Mouse (Mus musculus): ENCODE results near the gene Osbp2. TPM values are rescaled to one million over a fixed set of nuclear protein-coding genes. Genes with fewer than 3 reads are reported as not detected.
A peak's percentile ranks its signal among the peaks of the same experiment; 100 is the strongest.

Osbp2 gene
- polyA plus RNA-seq, 1 experiment from 2014 or later, result 0.25 TPM

DNA sequence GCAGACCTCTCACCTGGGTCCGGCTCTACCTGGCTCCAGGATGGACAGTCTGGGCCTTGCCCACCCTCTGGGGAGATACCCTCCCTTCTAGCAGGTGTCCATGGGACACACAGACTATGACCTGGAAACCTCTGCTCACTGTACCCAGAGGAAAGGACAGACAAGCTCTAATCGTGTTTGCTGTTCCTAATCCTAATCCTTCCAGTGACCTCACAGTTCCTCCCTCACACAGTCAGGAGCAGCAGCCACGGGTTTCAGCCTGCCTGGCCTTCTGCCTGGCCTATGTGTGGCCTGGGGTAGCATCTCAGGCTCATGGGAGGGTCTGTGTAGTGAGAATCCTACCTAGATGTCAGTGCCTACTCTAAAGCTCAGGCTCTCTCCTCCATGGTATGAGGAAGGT is 140.8 kb downstream of the Osbp2 start:
- peaks cover 5% of the 10 kb centered on the region; the same call in 1 of the 2 replicates for H3K4me1 ChIP-seq (ENCODE audit: control insufficient read depth, insufficient read depth, low read length)
- no peaks in the 10 kb centered on the region for H3K9me3 ChIP-seq (replicated peaks; ENCODE audit: control insufficient read depth, low read length)
- H3K27me3 ChIP-seq (ENCODE audit: control insufficient read depth, insufficient read depth, low read length), result no peaks in the 10 kb centered on the region
- no peak overlapping the region for H3K9ac ChIP-seq (ENCODE audit: low read length)
- H3K4me2 ChIP-seq (ENCODE audit: low read depth, low read length), result no peak overlapping the region
- no peak for ATAC-seq (ENCODE audit: insufficient read depth, low FRiP score)
- no peak overlapping the region for H3K4me3 ChIP-seq (replicated peaks; ENCODE audit: low read length)
- H3K27ac ChIP-seq (ENCODE audit: low read length), result no peak overlapping the region
- H3K36me3 ChIP-seq (ENCODE audit: control insufficient read depth, insufficient read depth, low read length), result no peaks in the 10 kb centered on the region
- WGBS, result 48% methylated on average over 3 of the region's 3 CpGs

DNA sequence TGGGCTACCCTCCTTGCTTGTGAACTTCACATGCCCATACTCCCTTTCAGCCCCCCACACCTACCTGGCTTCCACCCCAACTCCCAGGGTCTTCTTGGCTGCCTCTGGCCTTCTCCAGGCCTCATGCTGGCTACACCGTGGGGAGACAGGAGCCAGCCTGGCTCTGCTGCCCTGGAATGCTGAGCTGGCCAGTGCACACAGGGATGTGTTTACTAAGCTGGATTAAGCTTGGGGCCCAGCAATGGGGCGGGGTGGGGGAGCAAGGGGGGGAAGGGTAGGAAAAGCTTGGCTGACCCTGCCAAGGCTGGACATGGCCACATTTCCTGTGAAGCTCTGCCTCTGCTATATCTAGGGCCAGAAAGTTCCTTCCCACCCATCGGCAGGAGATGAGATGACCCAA is 141.7 kb downstream of the Osbp2 start:
- Histone ChIP-seq H3K27ac (ENCODE audit: low read length) (no peak overlapping the region), H3K27me3 (ENCODE audit: control insufficient read depth, insufficient read depth, low read length) (no peaks in the 10 kb centered on the region)
- no peak; the same call in 1 of the 2 replicates for ATAC-seq (ENCODE audit: insufficient read depth, low FRiP score)

DNA sequence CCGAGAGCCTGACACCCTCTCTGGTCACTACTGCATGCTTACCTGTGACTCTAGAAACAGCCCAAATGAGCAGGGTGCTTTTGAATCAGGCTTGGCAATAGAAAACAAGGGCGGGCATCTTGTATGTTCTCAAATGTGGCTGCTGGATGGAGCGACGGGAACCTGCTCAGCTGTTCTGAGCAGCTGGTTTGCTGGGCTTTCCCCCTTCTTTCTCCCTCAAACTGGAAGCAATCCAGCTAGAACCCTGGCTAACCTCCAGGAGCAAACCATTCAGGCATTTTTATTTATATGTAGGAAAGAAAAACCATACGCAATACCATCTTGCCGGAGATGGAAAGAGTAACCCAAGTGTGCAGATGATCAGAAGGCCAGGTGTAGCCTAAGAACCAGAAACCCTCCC is 147.0 kb downstream of the Osbp2 start:
- Histone ChIP-seq H3K27ac (ENCODE audit: low read length) (no peak overlapping the region), H3K27me3 (ENCODE audit: control insufficient read depth, insufficient read depth, low read length) (no peaks in the 10 kb centered on the region), H3K36me3 (ENCODE audit: control insufficient read depth, insufficient read depth, low read length) (no peaks in the 10 kb centered on the region), H3K4me1 (ENCODE audit: control insufficient read depth, insufficient read depth, low read length) (no peaks in the 10 kb centered on the region), H3K4me3 (replicated peaks; ENCODE audit: low read length) (no peak overlapping the region), H3K4me2 (ENCODE audit: low read depth, low read length) (no peak overlapping the region), H3K9ac (ENCODE audit: low read length) (no peak overlapping the region), H3K9me3 (replicated peaks; ENCODE audit: control insufficient read depth, low read length) (no peaks in the 10 kb centered on the region)
- 63% methylated on average over 6 of the region's 6 CpGs for WGBS
- no peak for ATAC-seq (ENCODE audit: insufficient read depth, low FRiP score)

More for the DNA sequence above, 141.7 kb downstream of the Osbp2 start:
- WGBS, result 37% methylated on average over 3 of the region's 3 CpGs
- no peak overlapping the region for H3K9ac ChIP-seq (ENCODE audit: low read length)
- no peaks in the 10 kb centered on the region for H3K36me3 ChIP-seq (ENCODE audit: control insufficient read depth, insufficient read depth, low read length)
- no peak overlapping the region for H3K4me2 ChIP-seq (ENCODE audit: low read depth, low read length)
- no peak overlapping the region for H3K4me3 ChIP-seq (replicated peaks; ENCODE audit: low read length)
- peaks cover 5% of the 10 kb centered on the region; the same call in 1 of the 2 replicates for H3K4me1 ChIP-seq (ENCODE audit: control insufficient read depth, insufficient read depth, low read length)
- H3K9me3 ChIP-seq (replicated peaks; ENCODE audit: control insufficient read depth, low read length), result no peaks in the 10 kb centered on the region

DNA sequence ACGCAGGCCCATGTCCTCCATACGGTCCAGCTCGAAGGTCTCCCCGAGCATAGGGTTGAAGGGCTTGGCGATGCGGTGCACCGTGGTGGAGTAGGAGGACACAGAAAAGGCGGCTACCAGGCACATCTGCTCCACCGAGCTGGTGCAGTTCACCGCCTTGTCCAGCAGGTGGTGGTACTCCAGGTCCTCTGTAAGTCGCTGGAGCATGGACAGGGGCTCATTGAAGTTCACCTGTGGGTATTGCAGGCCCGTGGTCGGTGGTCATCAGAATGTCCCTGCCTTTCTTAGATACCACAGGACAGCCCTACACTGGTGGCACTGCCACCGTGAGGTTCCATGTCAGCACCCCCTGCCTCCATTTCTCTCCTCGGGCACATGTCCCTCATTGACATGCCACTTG is 149.2 kb downstream of the Osbp2 start:
- 38% methylated on average over 15 of the region's 15 CpGs for WGBS
- ATAC-seq (ENCODE audit: insufficient read depth, low FRiP score), result peak; percentile 26; the same call in 1 of the 2 replicates

DNA sequence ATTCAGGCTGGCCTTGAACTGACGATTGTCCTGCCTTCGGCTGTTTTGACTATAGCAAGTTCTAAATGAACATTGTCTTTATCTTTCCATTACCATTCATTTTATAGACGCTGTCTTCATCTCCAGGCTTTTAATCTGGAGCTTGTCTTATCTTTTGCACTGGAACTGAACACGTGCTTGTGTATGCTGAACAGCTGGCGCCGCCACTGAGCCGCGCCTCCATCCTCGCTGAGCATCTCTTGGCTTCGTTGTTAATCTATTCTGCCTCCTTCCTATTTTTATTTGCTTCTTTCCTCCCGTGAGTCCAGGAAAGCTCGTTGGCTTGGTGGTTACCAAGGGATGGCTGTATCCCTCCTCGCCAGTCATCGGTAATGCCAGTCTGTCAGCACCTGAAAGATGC is 153.5 kb downstream of the Osbp2 start:
- no peak overlapping the region for H3K4me3 ChIP-seq (replicated peaks; ENCODE audit: low read length)
- H3K27me3 ChIP-seq (ENCODE audit: control insufficient read depth, insufficient read depth, low read length), result no peaks in the 10 kb centered on the region; the same call in 1 of the 2 replicates
- WGBS, result 64% methylated on average over 14 of the region's 14 CpGs
- ATAC-seq (ENCODE audit: insufficient read depth, low FRiP score), result no peak
- no peak overlapping the region for H3K4me2 ChIP-seq (ENCODE audit: low read depth, low read length)
- no peak overlapping the region for H3K27ac ChIP-seq (ENCODE audit: low read length)
- H3K4me1 ChIP-seq (ENCODE audit: control insufficient read depth, insufficient read depth, low read length), result no peaks in the 10 kb centered on the region
- no peak overlapping the region for H3K9ac ChIP-seq (ENCODE audit: low read length)
- H3K36me3 ChIP-seq (ENCODE audit: control insufficient read depth, insufficient read depth, low read length), result no peaks in the 10 kb centered on the region
- H3K9me3 ChIP-seq (replicated peaks; ENCODE audit: control insufficient read depth, low read length), result no peaks in the 10 kb centered on the region

More for the DNA sequence above, 149.2 kb downstream of the Osbp2 start:
- Histone ChIP-seq H3K9ac (ENCODE audit: low read length) (no peak overlapping the region), H3K4me2 (ENCODE audit: low read depth, low read length) (no peak overlapping the region), H3K4me3 (replicated peaks; ENCODE audit: low read length) (no peak overlapping the region), H3K27me3 (ENCODE audit: control insufficient read depth, insufficient read depth, low read length) (no peaks in the 10 kb centered on the region), H3K9me3 (replicated peaks; ENCODE audit: control insufficient read depth, low read length) (no peaks in the 10 kb centered on the region), H3K36me3 (ENCODE audit: control insufficient read depth, insufficient read depth, low read length) (no peaks in the 10 kb centered on the region), H3K4me1 (ENCODE audit: control insufficient read depth, insufficient read depth, low read length) (no peaks in the 10 kb centered on the region), H3K27ac (ENCODE audit: low read length) (no peak overlapping the region)

DNA sequence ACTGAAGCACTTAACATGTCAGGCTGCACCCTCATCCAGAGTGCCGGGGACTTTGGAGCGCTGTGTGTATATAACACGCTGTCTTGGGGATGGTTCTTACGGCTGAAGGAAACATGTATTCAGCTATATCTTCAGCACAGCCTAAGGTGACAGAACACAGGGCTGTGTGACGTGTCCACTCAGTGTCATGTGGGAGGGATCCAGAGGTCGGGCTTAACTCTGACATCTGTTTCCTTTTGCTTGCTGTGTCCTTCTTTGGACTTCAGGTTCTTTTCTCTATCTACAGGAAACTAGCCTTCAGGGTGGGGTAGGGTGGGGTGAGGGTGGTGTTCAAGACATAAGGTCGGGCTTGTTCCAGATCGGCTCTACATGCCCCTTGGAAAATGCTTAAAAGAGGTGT is 156.6 kb downstream of the Osbp2 start:
- no peaks in the 10 kb centered on the region; the same call in 1 of the 2 replicates for H3K27me3 ChIP-seq (ENCODE audit: control insufficient read depth, insufficient read depth, low read length)
- 74% methylated on average over 8 of the region's 8 CpGs for WGBS
- H3K27ac ChIP-seq (ENCODE audit: low read length), result no peak overlapping the region
- peaks cover 3% of the 10 kb centered on the region; the same call in 1 of the 2 replicates for H3K4me1 ChIP-seq (ENCODE audit: control insufficient read depth, insufficient read depth, low read length)
- no peaks in the 10 kb centered on the region for H3K9me3 ChIP-seq (replicated peaks; ENCODE audit: control insufficient read depth, low read length)
- H3K4me2 ChIP-seq (ENCODE audit: low read depth, low read length), result no peak overlapping the region
- no peak overlapping the region for H3K4me3 ChIP-seq (replicated peaks; ENCODE audit: low read length)
- ATAC-seq (ENCODE audit: insufficient read depth, low FRiP score), result no peak
- H3K9ac ChIP-seq (ENCODE audit: low read length), result no peak overlapping the region
- H3K36me3 ChIP-seq (ENCODE audit: control insufficient read depth, insufficient read depth, low read length), result no peaks in the 10 kb centered on the region

DNA sequence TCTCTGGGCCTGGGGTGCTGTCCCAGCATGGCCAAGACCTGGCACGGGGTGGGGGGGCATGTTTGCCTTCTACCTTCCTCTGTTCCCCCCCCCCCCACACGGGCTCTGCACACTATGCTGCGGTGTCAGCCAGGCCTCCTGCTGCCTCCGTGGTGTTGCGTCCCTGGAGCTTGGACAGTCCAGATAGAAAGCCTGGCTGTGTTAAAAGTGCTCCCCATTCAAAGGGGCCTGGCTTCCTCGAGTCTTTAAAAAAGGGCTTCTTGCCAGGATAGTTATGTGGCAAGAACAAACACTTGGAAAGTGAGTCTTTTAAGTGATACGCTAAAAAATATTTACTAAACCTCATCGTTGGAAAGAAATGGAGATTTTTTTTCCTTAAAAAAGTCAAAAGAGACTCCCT is 159.3 kb downstream of the Osbp2 start:
- Histone ChIP-seq H3K4me2 (ENCODE audit: low read depth, low read length) (no peak overlapping the region), H3K4me3 (replicated peaks; ENCODE audit: low read length) (no peak overlapping the region), H3K27ac (ENCODE audit: low read length) (no peak overlapping the region), H3K4me1 (ENCODE audit: control insufficient read depth, insufficient read depth, low read length) (peaks cover 3% of the 10 kb centered on the region; the same call in 1 of the 2 replicates), H3K9ac (ENCODE audit: low read length) (no peak overlapping the region), H3K36me3 (ENCODE audit: control insufficient read depth, insufficient read depth, low read length) (no peaks in the 10 kb centered on the region), H3K9me3 (replicated peaks; ENCODE audit: control insufficient read depth, low read length) (no peaks in the 10 kb centered on the region), H3K27me3 (ENCODE audit: control insufficient read depth, insufficient read depth, low read length) (no peaks in the 10 kb centered on the region; the same call in 1 of the 2 replicates)
- no peak for ATAC-seq (ENCODE audit: insufficient read depth, low FRiP score)
- WGBS, result 66% methylated on average over 8 of the region's 8 CpGs

DNA sequence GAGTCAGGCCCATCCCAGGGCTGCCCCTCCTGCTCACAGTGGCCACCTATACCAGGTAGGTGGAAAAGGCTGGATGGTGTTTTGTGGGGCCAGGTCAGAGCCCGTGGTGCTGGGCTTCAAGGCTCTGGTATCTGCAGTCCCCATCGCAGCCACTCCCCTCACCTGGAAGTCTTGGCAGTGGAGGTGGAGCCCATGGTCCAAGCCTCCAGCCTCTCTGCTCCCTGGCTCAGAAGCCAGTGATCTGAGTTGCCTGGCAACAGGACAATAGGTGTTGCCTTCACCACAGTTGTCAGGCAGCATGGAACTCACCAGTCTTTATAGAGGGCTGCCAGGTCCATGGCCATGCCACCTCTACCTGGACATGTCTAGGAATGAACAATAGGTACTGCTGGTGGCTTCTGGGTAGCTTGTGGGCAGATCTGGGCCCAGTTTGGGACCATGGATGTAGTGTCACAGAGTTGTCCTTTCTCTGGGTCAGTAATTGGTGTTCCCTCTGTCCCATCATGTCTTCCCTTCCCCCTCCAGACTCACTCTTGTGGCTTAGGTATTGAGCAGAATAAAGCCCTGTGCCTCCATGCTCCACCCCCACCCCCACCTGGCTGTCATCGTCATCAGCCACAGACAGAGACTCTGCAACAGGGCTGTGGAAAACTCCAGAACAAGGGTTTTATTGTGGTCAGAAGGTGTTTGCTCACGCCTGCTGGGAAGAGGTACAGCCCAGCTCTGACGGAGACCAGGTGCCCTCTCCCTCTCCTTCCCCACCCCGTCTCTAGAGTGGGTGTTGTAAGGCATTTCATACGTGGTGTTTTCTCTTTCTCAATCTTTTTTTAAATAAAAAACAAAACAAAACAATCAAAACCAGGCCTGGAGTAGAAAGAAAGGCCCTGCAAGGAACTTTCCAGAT is 160.4 kb downstream of the Osbp2 start:
- no peaks in the 10 kb centered on the region; the same call in 1 of the 2 replicates for H3K27me3 ChIP-seq (ENCODE audit: control insufficient read depth, insufficient read depth, low read length)
- H3K9me3 ChIP-seq (replicated peaks; ENCODE audit: control insufficient read depth, low read length), result no peaks in the 10 kb centered on the region
- no peak overlapping the region for H3K4me2 ChIP-seq (ENCODE audit: low read depth, low read length)
- no peak overlapping the region for H3K27ac ChIP-seq (ENCODE audit: low read length)
- ATAC-seq (ENCODE audit: insufficient read depth, low FRiP score), result no peak
- H3K4me1 ChIP-seq (ENCODE audit: control insufficient read depth, insufficient read depth, low read length), result peaks cover 3% of the 10 kb centered on the region; the same call in 1 of the 2 replicates
- no peak overlapping the region for H3K9ac ChIP-seq (ENCODE audit: low read length)
- no peak overlapping the region for H3K4me3 ChIP-seq (replicated peaks; ENCODE audit: low read length)
- no peaks in the 10 kb centered on the region for H3K36me3 ChIP-seq (ENCODE audit: control insufficient read depth, insufficient read depth, low read length)
- 55% methylated on average over 7 of the region's 7 CpGs for WGBS

DNA sequence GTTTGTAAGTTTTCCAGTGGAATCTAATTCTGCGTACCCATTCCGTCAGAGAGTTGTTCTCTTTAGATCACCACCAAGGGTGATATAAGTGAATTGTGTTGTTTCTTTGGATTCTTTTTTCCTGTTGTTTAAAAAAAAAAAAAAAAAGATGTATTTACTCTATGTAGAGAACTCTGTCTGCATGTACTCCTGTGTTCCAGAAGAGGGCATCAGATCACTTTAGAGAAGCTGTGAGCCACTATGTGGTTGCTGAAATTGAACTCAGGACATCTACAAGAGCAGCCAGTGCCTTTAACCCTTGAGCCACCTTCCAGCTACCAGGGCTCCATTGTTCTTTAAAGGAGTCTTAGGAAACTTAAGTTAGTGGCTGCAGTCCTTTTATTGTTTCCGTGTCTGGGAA is 166.3 kb downstream of the Osbp2 start:
- Histone ChIP-seq H3K9ac (ENCODE audit: low read length) (no peak overlapping the region), H3K27me3 (ENCODE audit: control insufficient read depth, insufficient read depth, low read length) (no peaks in the 10 kb centered on the region), H3K27ac (ENCODE audit: low read length) (no peak overlapping the region), H3K4me1 (ENCODE audit: control insufficient read depth, insufficient read depth, low read length) (no peaks in the 10 kb centered on the region), H3K9me3 (replicated peaks; ENCODE audit: control insufficient read depth, low read length) (no peaks in the 10 kb centered on the region), H3K4me3 (replicated peaks; ENCODE audit: low read length) (no peak overlapping the region), H3K4me2 (ENCODE audit: low read depth, low read length) (no peak overlapping the region), H3K36me3 (ENCODE audit: control insufficient read depth, insufficient read depth, low read length) (no peaks in the 10 kb centered on the region)
- ATAC-seq (ENCODE audit: insufficient read depth, low FRiP score), result no peak
- WGBS, result 90% methylated on average over 3 of the region's 3 CpGs

Data from stomach, embryonic 16.5 days (tissue).